In genomic region chr13:28528898-28529511, GRCm38 (mm10) we compare ENCODE assay signal across 17 mouse cellular contexts.
DNase-seq lines count a peak whose midpoint lies in the region; ATAC-seq and TF ChIP-seq lines count a peak whose summit lies in the region.
"Had no signal": no experiment of that assay in that cellular context is flagged by ENCODE, and none has a peak within 500 bp of the region (broad histone marks: within the 10 kb centered on the region; RNA-seq: fewer than 3 reads in every experiment).

No protein-coding gene starts in this region.

- H3K36me3 ChIP-seq in forebrain, embryonic 12.5 days (replicated peaks): peaks cover 12% of the 10 kb centered on the region
- H3K36me3 ChIP-seq in forebrain, embryonic 10.5 days (replicated peaks): peaks cover 18% of the 10 kb centered on the region
- no peaks in the 10 kb centered on the region for H3K36me3 ChIP-seq in lung, postnatal 0 days (ENCODE audit: insufficient read depth, low read length)
- H3K36me3 ChIP-seq in neural tube, embryonic 13.5 days: 0 out of 2 replicates have a peak, but pooled peaks cover 3% of the 10 kb centered on the region
- H3K36me3 ChIP-seq: embryonic facial prominence, embryonic 15.5 days; heart, embryonic 13.5 days; liver, embryonic 13.5 days had no signal

- no peak for TF ChIP-seq EP300 in lung, postnatal 0 days (IDR thresholded peaks at IDR 0.05)

- no peak overlapping the region for H3K4me2 ChIP-seq in forebrain, embryonic 12.5 days
- no peak overlapping the region for H3K4me2 ChIP-seq in lung, postnatal 0 days (replicated peaks; ENCODE audit: low read depth, low read length)
- no peak overlapping the region for H3K4me2 ChIP-seq in neural tube, embryonic 13.5 days
- H3K4me2 ChIP-seq: embryonic facial prominence, embryonic 15.5 days; heart, embryonic 13.5 days; liver, embryonic 13.5 days had no signal

- no peak overlapping the region for H3K4me3 ChIP-seq in forebrain, embryonic 12.5 days (replicated peaks)
- H3K4me3 ChIP-seq in forebrain, embryonic 10.5 days: no peak overlapping the region
- H3K4me3 ChIP-seq in lung, postnatal 0 days (ENCODE audit: low read depth, low read length): no peak overlapping the region
- H3K4me3 ChIP-seq in neural tube, embryonic 13.5 days: no peak overlapping the region
- H3K4me3 ChIP-seq: embryonic facial prominence, embryonic 15.5 days; heart, embryonic 13.5 days; limb, embryonic 10.5 days; liver, embryonic 13.5 days had no signal

- no peak for DNase-seq in forebrain, embryonic 10.5 days (ENCODE audit: extremely low spot score, low spot score)
- peak; percentile 54 for DNase-seq in lung, postnatal 0 days (ENCODE audit: low spot score)
- no peak for DNase-seq in lung, postnatal 25 days (ENCODE audit: low spot score)
- no peak for DNase-seq in gastrocnemius, adult 18-20 months (ENCODE audit: low spot score)
- DNase-seq: cerebellum, adult 9-10 months; kidney, adult 8-10 months; liver, embryonic 13.5 days; lung, postnatal 4 days; midbrain, embryonic 14.5 days; thymus, adult 18-20 months had no signal

- TF ChIP-seq CTCF in lung, postnatal 0 days (IDR thresholded peaks at IDR 0.05): no peak

- no peaks in the 10 kb centered on the region for H3K9me3 ChIP-seq in forebrain, embryonic 12.5 days
- H3K9me3 ChIP-seq in forebrain, embryonic 10.5 days: peaks cover 10% of the 10 kb centered on the region
- no peaks in the 10 kb centered on the region for H3K9me3 ChIP-seq in lung, postnatal 0 days (ENCODE audit: low read length)
- H3K9me3 ChIP-seq in neural tube, embryonic 13.5 days: 0 out of 2 replicates have a peak, but pooled peaks cover 5% of the 10 kb centered on the region
- H3K9me3 ChIP-seq: embryonic facial prominence, embryonic 15.5 days; limb, embryonic 10.5 days; liver, embryonic 13.5 days had no signal

- no peaks in the 10 kb centered on the region; the same call in 1 of the 2 replicates for H3K4me1 ChIP-seq in forebrain, embryonic 12.5 days
- peaks cover 17% of the 10 kb centered on the region for H3K4me1 ChIP-seq in forebrain, embryonic 10.5 days
- peaks cover 8% of the 10 kb centered on the region for H3K4me1 ChIP-seq in lung, postnatal 0 days (ENCODE audit: insufficient read depth, low read depth, low read length)
- H3K4me1 ChIP-seq in neural tube, embryonic 13.5 days (replicated peaks): peaks cover 20% of the 10 kb centered on the region
- H3K4me1 ChIP-seq: liver, embryonic 13.5 days had no signal

- 0 out of 2 replicates have a peak overlapping the region, but pooled peaks have one; percentile 5 for H3K27ac ChIP-seq in forebrain, embryonic 12.5 days
- no peak overlapping the region for H3K27ac ChIP-seq in forebrain, embryonic 10.5 days
- H3K27ac ChIP-seq in lung, postnatal 0 days (ENCODE audit: low read length): no peak overlapping the region
- H3K27ac ChIP-seq in neural tube, embryonic 13.5 days (replicated peaks): peak overlapping the region; percentile 42
- H3K27ac ChIP-seq: embryonic facial prominence, embryonic 15.5 days; heart, embryonic 13.5 days; limb, embryonic 10.5 days; liver, embryonic 13.5 days had no signal

- H3K9ac ChIP-seq in forebrain, embryonic 12.5 days: no peak overlapping the region
- no peak overlapping the region for H3K9ac ChIP-seq in lung, postnatal 0 days (replicated peaks; ENCODE audit: low read depth)
- no peak overlapping the region for H3K9ac ChIP-seq in neural tube, embryonic 13.5 days
- H3K9ac ChIP-seq: embryonic facial prominence, embryonic 15.5 days; heart, embryonic 13.5 days; liver, embryonic 13.5 days had no signal

- ATAC-seq in forebrain, embryonic 12.5 days (ENCODE audit: low FRiP score): no peak
- no peak for ATAC-seq in lung, postnatal 0 days
- ATAC-seq in common myeloid progenitor, adult 5-6 weeks (replicated peaks; ENCODE audit: low read depth, poor library complexity, severe bottlenecking): 0 out of 2 replicates have a peak, but pooled peaks have one; percentile 22
- no peak for ATAC-seq in neural tube, embryonic 13.5 days (ENCODE audit: low read depth)
- no peak for ATAC-seq in inflammation-experienced regulatory T-cells, adult 6 months

- H3K27me3 ChIP-seq in forebrain, embryonic 12.5 days: no peaks in the 10 kb centered on the region
- H3K27me3 ChIP-seq in forebrain, embryonic 10.5 days (ENCODE audit: poor library complexity, severe bottlenecking): no peaks in the 10 kb centered on the region
- H3K27me3 ChIP-seq in lung, postnatal 0 days (replicated peaks; ENCODE audit: insufficient read depth, low read length): no peaks in the 10 kb centered on the region
- no peaks in the 10 kb centered on the region for H3K27me3 ChIP-seq in neural tube, embryonic 13.5 days
- H3K27me3 ChIP-seq: embryonic facial prominence, embryonic 15.5 days; heart, embryonic 13.5 days; liver, embryonic 13.5 days had no signal

- WGBS in forebrain, embryonic 12.5 days: 84% methylated on average over 4 of the region's 4 CpGs
- 92% methylated on average over 4 of the region's 4 CpGs for WGBS in forebrain, embryonic 10.5 days
- 70% methylated on average over 4 of the region's 4 CpGs for WGBS in lung, postnatal 0 days
- WGBS in neural tube, embryonic 13.5 days: 69% methylated on average over 4 of the region's 4 CpGs

Comparison
In these comparisons a context has a peak if more than half of its experiments do, and no peak if none do; other contexts are left out.
1. H3K27ac ChIP-seq: peak in forebrain, embryonic 12.5 days (single experiment) and neural tube, embryonic 13.5 days (single experiment); none in forebrain, embryonic 10.5 days (single experiment) and lung, postnatal 0 days (single experiment).